Mouse (Mus musculus) heart, adult 10 weeks (tissue): ENCODE data around the gene Stx11. TPM values are rescaled to one million over a fixed set of nuclear protein-coding genes. Genes with fewer than 3 reads are reported as not detected.

Experiments
- polyA plus RNA-seq: library from polyadenylated mRNA; stranded (reverse); fragments of 350-450 nt; fragmentation: Illumina TruSeq; extraction: RNeasy Lipid Tissue Mini Kit (QIAGEN cat#74804); gene quantifications from one replicate; pipeline ENCODE4 v1.2.3, GENCODE M21; 2014; ENCODE audit warnings: low read depth, low replicate concordance

The Stx11 gene
- 2.4 TPM for polyA plus RNA-seq

GRCm38 (mm10) chr10:12964151-12965075, at the start of gene Stx11:
Gene Stx11 (minus strand): TSS chr10:12964298.

DNA sequence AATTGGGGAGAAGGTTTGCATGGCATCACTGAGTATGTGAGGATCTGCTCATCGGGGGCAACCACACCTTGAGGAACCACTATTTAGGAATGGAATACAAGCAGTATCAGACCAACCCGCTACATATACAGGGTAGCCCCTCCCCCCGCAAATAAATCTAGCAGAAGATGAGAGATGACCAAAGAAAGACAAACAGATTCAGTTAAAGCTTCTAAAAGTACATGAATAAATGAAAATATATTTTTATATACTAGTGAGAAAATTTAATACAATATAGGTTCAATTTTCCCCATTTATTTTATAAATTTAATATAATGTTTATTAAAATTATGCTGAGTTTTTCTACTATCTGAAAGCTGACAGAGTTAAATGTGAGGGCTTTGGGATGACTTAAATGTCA, 40.9 kb upstream of the Stx11 start, which contains the start of gene Sf3b5:
Gene Sf3b5 (plus strand): TSS at position 301 of the 400 bp plus-strand sequence.

Other genes with a start within 250 kb of the Stx11 start
- 31.4 TPM for gene Utrn, start 94.9 kb downstream of the Stx11 start, polyA plus RNA-seq
- 9.7 TPM for gene Sf3b5, start 41.0 kb upstream of the Stx11 start, polyA plus RNA-seq
- 7.7 TPM for gene Plagl1, start 96.2 kb upstream of the Stx11 start, polyA plus RNA-seq
- not detected for gene Zc2hc1b, start 213.7 kb upstream of the Stx11 start, polyA plus RNA-seq
- gene Ltv1, start 228.9 kb upstream of the Stx11 start, polyA plus RNA-seq: 27.5 TPM